Mouse (Mus musculus): ENCODE results near the gene Ltv1. TPM values are rescaled to one million over a fixed set of nuclear protein-coding genes. Genes with fewer than 3 reads are reported as not detected.

The Ltv1 gene
- total RNA-seq, 2 experiments from 2014 or later = 18.6 to 23.6 TPM

- intact Hi-C loops (cut with DNase I) = no loop called here
- no peak for DNase-seq (ENCODE audit: extremely low spot score in 1 of 2, low spot score in 2 of 2)
- no peak for TF ChIP-seq CTCF (IDR thresholded peaks at IDR 0.05)
- H3K4me3 ChIP-seq = no peak overlapping the region
- H3K27ac ChIP-seq = no peak overlapping the region
These were observed 40.1 kb downstream of the Ltv1 start for GRCm38 (mm10) chr10:13152811-13153364.

GRCm38 (mm10) chr10:13151353-13151752 lies 41.6 kb downstream of the Ltv1 start:
- no peak for TF ChIP-seq CTCF (IDR thresholded peaks at IDR 0.05)
- H3K4me3 ChIP-seq = no peak overlapping the region
- intact Hi-C loops (cut with DNase I) = no loop called here
- peak in 1 of 2 experiments; percentile 12 for DNase-seq (ENCODE audit: extremely low spot score in 1 of 2, low spot score in 2 of 2)
- H3K27ac ChIP-seq = no peak overlapping the region

- Histone ChIP-seq H3K4me3 (no peak overlapping the region), H3K27ac (no peak overlapping the region)
- no peak for TF ChIP-seq CTCF (IDR thresholded peaks at IDR 0.05)
- intact Hi-C loops (cut with DNase I) = no loop called here
- no peak for DNase-seq (ENCODE audit: extremely low spot score in 1 of 2, low spot score in 2 of 2)
These were observed 42.5 kb downstream of the Ltv1 start for GRCm38 (mm10) chr10:13150435-13150834.

- DNase-seq (ENCODE audit: extremely low spot score in 1 of 2, low spot score in 2 of 2) = no peak
- intact Hi-C loops (cut with DNase I) = no loop called here
- Histone ChIP-seq H3K4me3 (no peak overlapping the region), H3K27ac (no peak overlapping the region)
- no peak for TF ChIP-seq CTCF (IDR thresholded peaks at IDR 0.05)
These were observed 52.5 kb downstream of the Ltv1 start for GRCm38 (mm10) chr10:13140434-13140833.

- no peak overlapping the region for H3K27ac ChIP-seq
- intact Hi-C loops (cut with DNase I) = no loop called here
- no peak for TF ChIP-seq CTCF (IDR thresholded peaks at IDR 0.05)
- no peak overlapping the region for H3K4me3 ChIP-seq
- DNase-seq (ENCODE audit: extremely low spot score in 1 of 2, low spot score in 2 of 2) = no peak
These were observed 55.1 kb downstream of the Ltv1 start for GRCm38 (mm10) chr10:13137906-13138305.

GRCm38 (mm10) chr10:13135751-13136150 lies 57.2 kb downstream of the Ltv1 start:
- no peak for DNase-seq (ENCODE audit: extremely low spot score in 1 of 2, low spot score in 2 of 2)
- no peak overlapping the region for H3K27ac ChIP-seq
- H3K4me3 ChIP-seq = no peak overlapping the region
- intact Hi-C loops (cut with DNase I) = no loop called here
- no peak for TF ChIP-seq CTCF (IDR thresholded peaks at IDR 0.05)

GRCm38 (mm10) chr10:13135276-13135675 lies 57.7 kb downstream of the Ltv1 start:
- DNase-seq (ENCODE audit: extremely low spot score in 1 of 2, low spot score in 2 of 2) = no peak
- TF ChIP-seq CTCF (IDR thresholded peaks at IDR 0.05) = no peak
- Histone ChIP-seq H3K27ac (no peak overlapping the region), H3K4me3 (no peak overlapping the region)
- intact Hi-C loops (cut with DNase I) = no loop called here

- intact Hi-C loops (cut with DNase I) = no loop called here
These were observed 59.1 kb downstream of the Ltv1 start for GRCm38 (mm10) chr10:13133850-13134249.

More at GRCm38 (mm10) chr10:13133850-13134249, 59.1 kb downstream of the Ltv1 start:
- no peak for TF ChIP-seq CTCF (IDR thresholded peaks at IDR 0.05)
- Histone ChIP-seq H3K4me3 (no peak overlapping the region), H3K27ac (no peak overlapping the region)
- no peak for DNase-seq (ENCODE audit: extremely low spot score in 1 of 2, low spot score in 2 of 2)

Other genes with a start within 250 kb of the Ltv1 start
- under 1 TPM; 0.07 to 0.23 TPM for gene Stx11, start 228.9 kb downstream of the Ltv1 start, total RNA-seq (2021)
- gene Sf3b5, start 187.8 kb downstream of the Ltv1 start, total RNA-seq (2021) = 1 to 10 TPM; 7.8 to 7.9 TPM
- gene Plagl1, start 132.7 kb downstream of the Ltv1 start, total RNA-seq (2021) = 10 to 100 TPM; 17.5 to 23.7 TPM
- gene Zc2hc1b, start 15.1 kb downstream of the Ltv1 start, total RNA-seq (2021) = not detected

All from left cerebral cortex, adult 2 months (tissue).